Mouse (Mus musculus) MEL (cell line): Measurements from ENCODE around the gene Arhgap19. TPM values are rescaled to one million over a fixed set of nuclear protein-coding genes. Genes with fewer than 3 reads are reported as not detected.
A peak's percentile ranks its signal among the peaks of the same experiment; 100 is the strongest.

Source experiments
- DNase-seq: peaks from one replicate; pipeline ENCODE4 v3.0.0; 2011; ENCODE audit warnings: low read depth, low spot score
- H3K27ac ChIP-seq: 2 replicates; pipeline ENCODE4 v1.5.1; 2012; ENCODE audit warnings: low read depth, mild to moderate bottlenecking, control low read depth, low read length, moderate library complexity; ENCODE audit not compliant: control insufficient read depth
- H3K27me3 ChIP-seq, 2 experiments: fragments of 150-350 bp in 1 of 2; sonication (generic) in 1 of 2; 2 replicates each; pipeline ENCODE4 v1.6.1; 2012; ENCODE audit warnings: low read length in 2 of 2, mild to moderate bottlenecking in 2 of 2, improper control_type of control experiment in 1 of 2, moderate library complexity in 1 of 2; ENCODE audit not compliant: insufficient read depth in 2 of 2, control insufficient read depth in 1 of 2
- H3K36me3 ChIP-seq, 2 experiments: 2 replicates each; pipeline ENCODE4 v1.6.1; 2012 to 2014; ENCODE audit warnings: low read length in 2 of 2, improper control_type of control experiment in 1 of 2, inconsistent platforms in 1 of 2, mild to moderate bottlenecking in 1 of 2; ENCODE audit not compliant: insufficient read depth in 2 of 2, control insufficient read depth in 1 of 2
- H3K4me1 ChIP-seq, 2 experiments: fragments of 150-350 bp in 1 of 2; sonication (generic) in 1 of 2; 2 replicates each; pipeline ENCODE4 v1.6.1; 2012; ENCODE audit warnings: low read length in 2 of 2, improper control_type of control experiment in 1 of 2, mild to moderate bottlenecking in 1 of 2; ENCODE audit not compliant: insufficient read depth in 2 of 2, control insufficient read depth in 1 of 2
- H3K4me3 ChIP-seq, 2 experiments: fragments of 150-350 bp in 1 of 2; sonication (generic) in 1 of 2; 2 replicates each; pipeline ENCODE4 v1.5.1; 2012; ENCODE audit warnings: low read depth in 2 of 2, low read length in 2 of 2, mild to moderate bottlenecking in 2 of 2, moderate library complexity in 2 of 2, control low read depth in 1 of 2, improper control_type of control experiment in 1 of 2; ENCODE audit not compliant: control insufficient read depth in 1 of 2, insufficient read depth in 1 of 2
- H3K79me2 ChIP-seq: 2 replicates; pipeline ENCODE4 v1.6.1; 2012; ENCODE audit warnings: mild to moderate bottlenecking, low read length, moderate library complexity; ENCODE audit not compliant: control insufficient read depth, poor library complexity, insufficient read depth
- H3K9ac ChIP-seq: 2 replicates; pipeline ENCODE4 v1.6.1; 2012; ENCODE audit warnings: low read depth, mild to moderate bottlenecking, control low read depth, low read length, moderate library complexity; ENCODE audit not compliant: control insufficient read depth, poor library complexity, severe bottlenecking
- H3K9me3 ChIP-seq: fragments of 150-350 bp; sonication (generic); replicated peaks from 2 replicates; pipeline ENCODE4 v1.6.1; 2012; ENCODE audit warnings: mild to moderate bottlenecking, low read length, improper control_type of control experiment, moderate library complexity; ENCODE audit not compliant: insufficient read depth
- BHLHE40 ChIP-seq: IDR thresholded peaks from 2 replicates; pipeline ENCODE4 v1.6.1; 2012; ENCODE audit warnings: low read depth, mild to moderate bottlenecking, inconsistent platforms, low read length, improper control_type of control experiment, borderline replicate concordance
- CHD2 ChIP-seq: IDR thresholded peaks from 2 replicates; pipeline ENCODE4 v1.6.1; 2011; ENCODE audit warnings: low read length, improper control_type of control experiment
- CTCF ChIP-seq, 3 experiments: IDR thresholded peaks in 2 of 3; conservative IDR thresholded peaks in 1 of 3; 2 replicates each; pipeline ENCODE4 v1.5.1; 2011 to 2012; ENCODE audit warnings: low read length in 3 of 3, low read depth in 2 of 3, mild to moderate bottlenecking in 2 of 3, improper control_type of control experiment in 1 of 3, inconsistent platforms in 1 of 3, mixed read lengths in 1 of 3, moderate library complexity in 1 of 3; ENCODE audit not compliant: control insufficient read depth in 1 of 3, insufficient read depth in 1 of 3, poor library complexity in 1 of 3, severe bottlenecking in 1 of 3
- E2F4 ChIP-seq: IDR thresholded peaks from 2 replicates; pipeline ENCODE4 v1.6.1; 2011; ENCODE audit warnings: low read depth, low read length, improper control_type of control experiment, borderline replicate concordance
- EP300 ChIP-seq, 2 experiments: IDR thresholded peaks; 2 replicates each; pipeline ENCODE4 v1.6.1; 2011; ENCODE audit warnings: improper control_type of control experiment in 2 of 2, low read length in 2 of 2, low read depth in 1 of 2, mild to moderate bottlenecking in 1 of 2
- ETS1 ChIP-seq: IDR thresholded peaks from 2 replicates; pipeline ENCODE4 v1.6.1; 2012; ENCODE audit warnings: low read depth, mild to moderate bottlenecking, inconsistent platforms, low read length, improper control_type of control experiment, moderate library complexity
- GATA1 ChIP-seq: IDR thresholded peaks from 2 replicates; pipeline ENCODE4 v1.6.1; 2011; ENCODE audit warnings: low read depth, low read length, improper control_type of control experiment
- JUND ChIP-seq: IDR thresholded peaks from 2 replicates; pipeline ENCODE4 v1.6.1; 2011; ENCODE audit warnings: low read depth, mild to moderate bottlenecking, improper control_type of control experiment, low read length
- KAT2A ChIP-seq: conservative IDR thresholded peaks from 2 replicates; pipeline ENCODE4 v1.6.1; 2012; ENCODE audit warnings: low read depth, low read length, improper control_type of control experiment, inconsistent platforms
- MAX ChIP-seq: IDR thresholded peaks from 2 replicates; pipeline ENCODE4 v1.6.1; 2011; ENCODE audit warnings: low read length, improper control_type of control experiment
- MAZ ChIP-seq: IDR thresholded peaks from 2 replicates; pipeline ENCODE4 v1.6.1; 2012; ENCODE audit warnings: low read depth, mild to moderate bottlenecking, inconsistent platforms, low read length, improper control_type of control experiment
- MEF2A ChIP-seq: IDR thresholded peaks from 2 replicates; pipeline ENCODE4 v1.6.1; 2014; ENCODE audit warnings: low read depth, mild to moderate bottlenecking, inconsistent platforms, low read length, improper control_type of control experiment; ENCODE audit not compliant: poor library complexity, insufficient replicate concordance, severe bottlenecking; ENCODE audit errors: extremely low read depth
- MXI1 ChIP-seq: IDR thresholded peaks from 2 replicates; pipeline ENCODE4 v1.6.1; 2011; ENCODE audit warnings: mild to moderate bottlenecking, low read depth, low read length, improper control_type of control experiment
- MYB ChIP-seq: IDR thresholded peaks from 2 replicates; pipeline ENCODE4 v1.6.1; 2011; ENCODE audit warnings: mild to moderate bottlenecking, low read depth, low read length, improper control_type of control experiment
- NELFE ChIP-seq: IDR thresholded peaks from 2 replicates; pipeline ENCODE4 v1.6.1; 2011; ENCODE audit warnings: low read depth, low read length, improper control_type of control experiment
- NRF1 ChIP-seq: IDR thresholded peaks from 2 replicates; pipeline ENCODE4 v1.6.1; 2014; ENCODE audit warnings: low read depth, mild to moderate bottlenecking, inconsistent platforms, low read length, improper control_type of control experiment, moderate library complexity; ENCODE audit not compliant: poor library complexity, insufficient read depth, severe bottlenecking
- POLR2A ChIP-seq, 2 experiments: IDR thresholded peaks; 2 replicates each; pipeline ENCODE4 v1.6.1; 2011 to 2012; ENCODE audit warnings: low read length in 2 of 2, mild to moderate bottlenecking in 2 of 2, control low read depth in 1 of 2, improper control_type of control experiment in 1 of 2, low read depth in 1 of 2, moderate library complexity in 1 of 2; ENCODE audit not compliant: control insufficient read depth in 1 of 2, insufficient read depth in 1 of 2, poor library complexity in 1 of 2
- POLR2AphosphoS2 ChIP-seq: IDR thresholded peaks from 2 replicates; pipeline ENCODE4 v1.6.1; 2011; ENCODE audit warnings: low read length, improper control_type of control experiment
- RAD21 ChIP-seq: IDR thresholded peaks from 2 replicates; pipeline ENCODE4 v1.6.1; 2011; ENCODE audit warnings: mild to moderate bottlenecking, low read depth, low read length, improper control_type of control experiment
- SIN3A ChIP-seq: IDR thresholded peaks from 2 replicates; pipeline ENCODE4 v1.6.1; 2012; ENCODE audit warnings: low read length, improper control_type of control experiment, inconsistent platforms
- SMC3 ChIP-seq: IDR thresholded peaks from 2 replicates; pipeline ENCODE4 v1.6.1; 2011; ENCODE audit warnings: low read depth, low read length, improper control_type of control experiment
- UBTF ChIP-seq: IDR thresholded peaks from 2 replicates; pipeline ENCODE4 v1.6.1; 2012; ENCODE audit warnings: low read depth, mild to moderate bottlenecking, inconsistent platforms, low read length, improper control_type of control experiment, moderate library complexity, borderline replicate concordance; ENCODE audit not compliant: insufficient read depth
- USF1 ChIP-seq: IDR thresholded peaks from 2 replicates; pipeline ENCODE4 v1.6.1; 2014; ENCODE audit warnings: low read depth, mild to moderate bottlenecking, inconsistent platforms, low read length, improper control_type of control experiment, moderate library complexity
- ZC3H11A ChIP-seq: IDR thresholded peaks from 2 replicates; pipeline ENCODE4 v1.6.1; 2012; ENCODE audit warnings: low read depth, mild to moderate bottlenecking, inconsistent platforms, low read length, improper control_type of control experiment
- ZKSCAN1 ChIP-seq: IDR thresholded peaks from 2 replicates; pipeline ENCODE4 v1.6.1; 2012; ENCODE audit warnings: low read depth, mild to moderate bottlenecking, inconsistent platforms, low read length, improper control_type of control experiment, moderate library complexity
- polyA plus RNA-seq, 2 experiments: library from polyadenylated mRNA; stranded (reverse) in 1 of 2; unstranded in 1 of 2; fragments of >175 nt in 1 of 2; fragments of >200 nt in 1 of 2; gene quantifications; 2 replicates each; pipeline versions ENCODE4 v1.2.1 to v1.2.4; 2012; ENCODE audit warnings: low replicate concordance in 2 of 2, low read depth in 1 of 2; ENCODE audit not compliant: insufficient read length in 2 of 2, insufficient read depth in 1 of 2, missing spikeins in 1 of 2
- total RNA-seq: library from RNA; depleted of rRNA; stranded (reverse); fragments of 300-350 nt; gene quantifications from 2 replicates; pipeline ENCODE4 v1.2.3, GENCODE M21; 2012

Arhgap19 gene
- total and polyA plus RNA-seq, 3 experiments = 47.5 to 67.9 TPM; not detected in 1

DNA sequence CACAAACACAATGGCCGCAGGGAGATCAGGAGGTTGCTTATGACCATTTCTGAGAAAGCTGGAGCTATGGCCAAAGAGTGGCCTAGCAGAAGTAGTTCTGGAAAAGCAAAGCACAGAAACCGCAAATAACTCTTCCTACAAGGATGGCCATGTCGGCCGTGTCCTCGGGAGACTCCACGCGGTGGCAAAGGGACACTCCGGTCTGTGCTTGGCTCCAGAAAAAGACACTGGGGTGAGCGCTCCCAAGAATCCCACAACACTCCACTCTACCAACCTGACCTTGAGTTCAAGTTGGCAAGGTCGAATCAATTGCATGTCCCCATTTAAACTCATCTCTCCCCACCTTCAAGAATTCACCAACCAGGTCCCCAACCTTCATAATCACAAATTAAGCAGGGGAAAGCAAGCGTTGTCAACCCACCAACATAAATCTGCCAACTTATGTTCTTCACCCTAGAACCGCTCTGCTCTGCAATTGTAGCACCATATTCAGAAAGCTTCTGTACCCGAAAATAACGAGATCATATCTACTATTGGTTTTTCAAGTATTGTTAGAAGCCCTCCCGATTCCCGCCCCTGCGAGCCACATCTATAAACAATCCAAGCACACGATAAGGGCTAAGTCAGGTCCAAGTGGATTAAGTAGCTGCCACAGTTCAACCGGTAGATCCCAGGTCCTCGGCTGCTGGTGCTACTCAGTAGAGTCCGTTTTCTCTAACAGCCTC lies 44.7 kb upstream of the Arhgap19 start (continued):
- TF ChIP-seq BHLHE40 (no peak; the same call in 1 of the 2 replicates), MAX (no peak)

DNA sequence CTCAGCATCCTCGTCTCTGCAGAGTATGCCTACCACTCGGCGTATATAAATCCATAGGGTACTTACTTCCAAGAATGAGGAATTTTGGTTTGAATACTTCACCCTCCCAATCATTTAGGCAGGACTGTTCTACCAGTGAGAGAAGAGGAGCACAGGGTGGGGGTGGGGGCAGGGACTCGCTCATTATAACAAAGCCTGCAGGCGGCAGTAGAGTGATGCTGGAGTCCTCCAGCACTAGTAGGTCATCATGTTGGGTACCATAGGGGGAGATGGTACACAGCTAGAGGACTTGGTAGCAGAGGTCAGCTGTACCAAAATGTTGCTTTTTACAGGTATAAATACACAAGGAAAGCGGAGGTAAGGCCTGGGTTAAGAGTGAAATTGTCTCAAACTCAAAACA lies 42.5 kb upstream of the Arhgap19 start:
- Histone ChIP-seq H3K9me3 (no peaks in the 10 kb centered on the region), H3K79me2 (peaks cover 38% of the 10 kb centered on the region), H3K4me3 (no peak overlapping the region), H3K36me3 (peaks cover 0 to 42% of the 10 kb centered on the region in 2 experiments; a peak in 2 of 4 replicates), H3K4me1 (peaks cover 24 to 40% of the 10 kb centered on the region in 2 experiments), H3K27me3 (no peaks in the 10 kb centered on the region), H3K9ac (no peak overlapping the region), H3K27ac (no peak overlapping the region)
- DNase-seq = peak; percentile 59
- TF ChIP-seq SMC3 = peak; percentile 51; the same call in 1 of the 2 replicates
- no peak for TF ChIP-seq MXI1
- peak; percentile 29 for TF ChIP-seq ZC3H11A
- TF ChIP-seq NRF1 = no peak
- TF ChIP-seq BHLHE40 = peak; percentile 49; the same call in 1 of the 2 replicates
- 0 out of 2 replicates have a peak, but pooled peaks have one; percentile 64 for TF ChIP-seq MAZ
- TF ChIP-seq EP300 (IDR thresholded peaks at IDR 0.05; ENCODE audit: low read depth in 1 of 2, low read length in 2 of 2) = peak in 1 of 2 experiments; percentile 25; a peak in 1 of 4 replicates
- 0 out of 2 replicates have a peak, but pooled peaks have one; percentile 41 for TF ChIP-seq ETS1
- no peak for TF ChIP-seq E2F4
- TF ChIP-seq CHD2 = peak; percentile 64
- peak; percentile 45 for TF ChIP-seq RAD21
- TF ChIP-seq NELFE = no peak
- peak in 2 of 3 experiments; percentile 55 to 63; a peak in 5 of 6 replicates for TF ChIP-seq CTCF (IDR thresholded peaks at IDR 0.05 in 2 of 3, conservative IDR thresholded peaks at IDR 0.05 in 1 of 3; ENCODE audit: control insufficient read depth in 1 of 3, insufficient read depth in 1 of 3, low read depth in 2 of 3, low read length in 3 of 3, poor library complexity in 1 of 3, severe bottlenecking in 1 of 3)
- TF ChIP-seq KAT2A = no peak
- peak; percentile 17; the same call in 1 of the 2 replicates for TF ChIP-seq POLR2AphosphoS2

DNA sequence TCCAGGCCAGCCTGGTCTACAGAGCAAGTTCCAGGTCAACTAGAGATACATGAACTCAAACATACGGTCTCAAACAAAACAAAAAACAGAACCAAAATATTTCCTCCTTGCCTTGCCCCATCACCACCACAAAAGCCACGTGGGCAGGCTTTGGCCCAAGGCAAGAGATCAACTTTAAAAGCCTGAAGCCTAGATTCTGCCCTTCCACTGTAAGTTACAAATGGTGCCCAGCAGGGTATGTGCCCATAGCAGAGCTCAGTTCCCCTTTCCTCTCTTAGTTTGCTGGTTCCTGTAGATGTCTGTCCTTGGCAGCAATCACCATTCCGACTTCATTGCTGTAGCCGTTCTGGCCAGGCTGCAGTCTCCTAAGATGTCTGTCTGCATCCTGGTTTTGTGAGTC lies 40.9 kb upstream of the Arhgap19 start:
- Histone ChIP-seq H3K4me1 (peaks cover 24 to 42% of the 10 kb centered on the region in 2 experiments), H3K9me3 (no peaks in the 10 kb centered on the region), H3K79me2 (peaks cover 37% of the 10 kb centered on the region), H3K9ac (no peak overlapping the region), H3K4me3 (no peak overlapping the region), H3K27ac (peak overlapping the region; percentile 82; the same call in 1 of the 2 replicates)
- TF ChIP-seq GATA1 (no peak), ZC3H11A (no peak), EP300 (IDR thresholded peaks at IDR 0.05; ENCODE audit: low read depth in 1 of 2, low read length in 2 of 2) (no peak), MXI1 (peak; percentile 6; the same call in 1 of the 2 replicates), CHD2 (no peak), USF1 (0 out of 2 replicates have a peak, but pooled peaks have one; percentile 24), MEF2A (no peak), JUND (no peak), UBTF (no peak), KAT2A (no peak), ETS1 (no peak), ZKSCAN1 (no peak), MYB (no peak), SIN3A (peak; percentile 10; the same call in 1 of the 2 replicates), MAZ (no peak), NELFE (no peak), E2F4 (no peak), POLR2A (IDR thresholded peaks at IDR 0.05; ENCODE audit: control insufficient read depth in 1 of 2, insufficient read depth in 1 of 2, low read depth in 1 of 2, low read length in 2 of 2, poor library complexity in 1 of 2) (no peak; a peak in 1 of 4 replicates), POLR2AphosphoS2 (no peak), SMC3 (0 out of 2 replicates have a peak, but pooled peaks have one; percentile 12)
- TF ChIP-seq, all 39 proteins: peak for 4
- Histone ChIP-seq H3K27me3 (no peaks in the 10 kb centered on the region), H3K36me3 (peaks cover 0 to 45% of the 10 kb centered on the region in 2 experiments; a peak in 2 of 4 replicates)
- peak; percentile 67 for DNase-seq
